Mouse (Mus musculus): ENCODE results near the gene Irf4. TPM values are rescaled to one million over a fixed set of nuclear protein-coding genes. Genes with fewer than 3 reads are reported as not detected.

Irf4 gene
- total RNA-seq, 4 experiments from 2014 or later: 0.21 to 0.46 (median 0.34) TPM

DNA sequence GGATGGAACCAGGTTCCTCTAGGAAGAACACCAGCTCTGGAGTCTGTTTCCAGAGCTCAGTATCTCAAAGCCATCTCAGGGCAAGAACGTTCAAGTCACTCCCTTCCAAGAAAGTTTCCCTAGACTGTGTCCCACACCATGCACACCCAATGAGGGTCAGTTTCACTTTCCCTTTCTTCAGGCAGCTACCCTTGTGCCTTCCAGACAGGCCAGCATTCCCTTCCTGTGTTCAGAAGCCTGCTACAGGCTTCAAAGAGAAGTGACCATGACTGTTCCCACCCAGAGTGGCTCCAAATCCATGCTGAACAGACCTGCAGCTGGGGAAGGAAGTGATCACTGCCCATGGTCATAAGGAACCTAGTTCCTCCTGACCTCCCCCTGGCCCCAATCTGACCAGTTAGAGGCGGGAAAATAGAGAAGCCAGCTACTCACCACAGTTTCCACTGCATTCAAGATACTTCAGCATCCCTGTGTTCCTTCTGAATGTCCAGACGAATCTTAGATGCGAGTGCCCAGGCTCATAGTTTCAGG is 10.7 kb upstream of the Irf4 start:
- DNase-seq (ENCODE audit: low spot score in 2 of 2): no peak

DNA sequence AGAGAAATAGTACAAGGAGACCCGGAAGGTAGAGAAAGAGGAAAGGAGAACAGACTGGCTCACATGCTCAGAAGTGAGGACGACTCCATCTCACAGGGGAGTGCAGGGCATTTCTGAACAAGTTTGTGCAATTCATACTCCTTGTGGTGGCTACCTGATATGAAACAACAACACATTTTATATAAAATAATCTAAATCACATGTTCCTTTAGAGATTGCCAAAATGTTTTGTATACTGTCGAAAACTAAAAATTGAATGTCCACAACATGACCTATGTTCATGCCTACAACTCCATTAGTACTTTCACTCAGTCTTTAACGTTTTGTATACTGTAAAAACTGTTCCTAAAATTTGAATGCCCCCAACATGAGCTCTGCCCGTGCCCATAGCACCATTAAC is 7.9 kb upstream of the Irf4 start:
- DNase-seq (ENCODE audit: low spot score in 2 of 2): no peak

DNA sequence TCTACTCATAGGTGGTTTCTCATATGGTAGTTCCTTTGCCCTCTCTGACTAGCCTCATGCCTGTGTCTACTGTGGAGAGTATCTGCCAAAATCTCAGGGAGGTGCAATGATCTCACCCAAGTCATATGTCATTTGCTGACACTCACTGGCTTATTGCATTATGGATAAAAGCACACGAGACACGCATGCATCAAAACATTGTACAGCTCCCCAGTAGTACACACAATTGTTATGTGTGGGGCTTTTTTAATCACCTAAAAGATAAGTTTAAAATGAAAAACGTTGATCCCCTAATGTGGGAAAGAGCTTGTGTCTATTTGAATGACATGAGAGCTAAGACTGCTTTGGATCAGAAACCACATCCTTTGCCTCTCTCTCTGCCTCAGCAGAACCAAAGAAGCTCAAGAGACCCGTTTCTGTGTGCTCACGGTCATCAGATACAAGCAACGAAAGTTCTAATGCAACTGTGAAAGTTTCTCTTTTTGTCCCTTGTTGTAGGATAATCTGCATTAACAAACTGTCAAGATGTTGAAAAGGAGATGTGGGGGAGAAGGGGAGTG is 6.5 kb upstream of the Irf4 start:
- DNase-seq (ENCODE audit: low spot score in 2 of 2): no peak

DNA sequence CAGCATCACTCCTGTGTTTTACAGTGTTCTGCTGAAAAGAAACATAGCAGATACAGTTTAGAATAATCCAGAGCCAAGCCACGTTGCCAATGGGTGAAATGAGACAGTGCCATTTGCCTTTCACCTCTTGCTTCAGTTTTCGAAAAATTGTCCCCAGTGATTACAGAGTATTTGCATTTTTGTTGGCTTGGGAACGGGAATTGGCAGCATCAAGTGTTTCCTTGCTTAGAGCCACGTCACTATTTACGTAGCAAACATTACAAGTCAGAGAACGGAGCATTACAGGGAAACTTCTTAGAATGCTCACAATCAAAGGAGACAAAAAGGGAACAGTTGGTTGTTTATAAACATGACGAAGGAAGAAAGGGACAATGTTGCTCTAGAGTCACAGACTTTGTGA is 3.9 kb upstream of the Irf4 start:
- DNase-seq (ENCODE audit: low spot score in 2 of 2): no peak

DNA sequence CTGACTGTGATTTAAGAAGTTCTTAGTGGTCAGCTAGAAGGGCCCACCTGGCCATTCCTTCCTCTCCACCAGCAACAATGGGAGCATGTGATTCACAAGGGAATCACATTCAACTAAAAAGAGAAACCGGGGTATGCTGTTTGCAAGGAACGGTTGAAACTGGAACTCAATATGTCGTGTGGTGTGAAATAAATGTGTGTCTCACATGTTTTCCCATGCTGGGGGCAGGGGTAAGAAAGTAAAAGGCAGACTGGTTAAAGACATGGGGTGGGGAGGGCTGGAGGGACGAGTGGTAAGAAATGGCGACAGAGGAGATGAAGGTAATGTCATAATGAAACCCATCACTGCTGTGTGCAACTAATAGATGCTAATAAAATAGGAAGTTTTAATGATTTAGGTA is 2.0 kb upstream of the Irf4 start:
- no peak for DNase-seq (ENCODE audit: low spot score in 2 of 2)

DNA sequence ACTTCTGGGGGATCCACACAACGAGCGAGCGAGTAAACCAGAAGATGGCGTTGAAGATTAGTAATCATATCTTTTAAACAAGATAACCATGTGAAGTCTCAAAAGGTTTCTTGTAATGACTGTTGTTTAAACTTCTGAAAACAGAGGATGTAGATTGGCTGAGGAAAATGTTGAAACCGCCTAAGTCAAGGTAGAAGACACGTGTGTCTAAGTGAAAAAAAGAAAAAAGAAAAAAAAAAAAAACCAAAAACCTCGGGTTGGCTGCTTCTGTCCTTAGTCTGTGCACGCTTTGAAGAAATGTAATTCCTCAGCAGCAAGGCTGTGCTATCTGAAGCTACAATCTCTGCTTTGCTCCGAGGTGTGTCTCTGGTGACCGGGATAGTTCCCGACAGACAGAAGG is 1.5 kb upstream of the Irf4 start:
- no peak for DNase-seq (ENCODE audit: low spot score in 2 of 2)

DNA sequence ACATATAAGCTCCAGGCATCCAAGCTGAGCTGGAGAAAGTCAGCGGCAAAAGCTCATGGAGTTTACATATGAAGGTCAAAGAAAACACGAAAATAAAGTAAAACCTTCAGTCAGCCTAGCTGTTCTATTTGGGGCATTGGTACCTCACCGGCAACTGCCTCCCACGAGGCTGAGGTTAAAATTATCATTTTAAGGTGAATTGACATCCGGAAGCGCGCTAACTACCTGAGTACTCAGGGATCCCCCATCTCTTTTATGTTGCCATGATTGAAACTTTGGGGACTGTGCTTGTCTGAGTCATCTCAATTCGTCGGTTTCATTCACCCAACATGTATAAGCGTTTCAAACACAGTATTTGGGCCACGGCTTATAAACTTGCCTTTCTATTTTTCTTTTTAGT is 705 bp upstream of the Irf4 start:
- DNase-seq (ENCODE audit: low spot score in 2 of 2): no peak

DNA sequence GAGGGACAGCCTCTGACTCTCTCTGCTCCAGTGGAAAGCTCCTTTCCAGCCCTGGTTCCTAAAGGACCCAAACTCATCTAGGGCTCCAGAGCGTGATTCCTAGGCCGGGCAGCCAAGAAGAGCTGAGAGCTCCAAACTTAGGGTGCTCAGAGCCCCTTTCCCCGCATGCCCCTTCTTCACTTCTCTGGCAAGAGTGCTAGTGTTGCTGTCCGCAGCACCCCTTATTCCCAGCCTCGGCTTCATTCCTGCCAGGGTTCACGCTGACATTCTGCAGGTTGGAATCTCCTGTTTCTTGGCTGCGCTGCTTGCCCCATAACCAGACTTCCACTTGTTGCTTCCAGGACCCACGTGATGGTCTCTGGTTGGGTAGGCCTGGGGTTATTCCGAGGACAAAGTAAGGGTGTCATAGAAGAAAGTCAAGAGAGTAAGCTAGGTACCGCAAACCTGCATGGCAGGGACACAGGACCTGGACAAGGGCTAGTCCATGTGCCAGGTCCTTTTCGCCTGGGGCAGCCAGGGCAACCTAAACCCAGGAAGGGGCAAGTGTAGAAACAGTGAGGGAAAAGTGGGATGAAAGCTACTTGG is 623 bp downstream of the Irf4 start:
- DNase-seq (ENCODE audit: low spot score in 2 of 2): no peak

DNA sequence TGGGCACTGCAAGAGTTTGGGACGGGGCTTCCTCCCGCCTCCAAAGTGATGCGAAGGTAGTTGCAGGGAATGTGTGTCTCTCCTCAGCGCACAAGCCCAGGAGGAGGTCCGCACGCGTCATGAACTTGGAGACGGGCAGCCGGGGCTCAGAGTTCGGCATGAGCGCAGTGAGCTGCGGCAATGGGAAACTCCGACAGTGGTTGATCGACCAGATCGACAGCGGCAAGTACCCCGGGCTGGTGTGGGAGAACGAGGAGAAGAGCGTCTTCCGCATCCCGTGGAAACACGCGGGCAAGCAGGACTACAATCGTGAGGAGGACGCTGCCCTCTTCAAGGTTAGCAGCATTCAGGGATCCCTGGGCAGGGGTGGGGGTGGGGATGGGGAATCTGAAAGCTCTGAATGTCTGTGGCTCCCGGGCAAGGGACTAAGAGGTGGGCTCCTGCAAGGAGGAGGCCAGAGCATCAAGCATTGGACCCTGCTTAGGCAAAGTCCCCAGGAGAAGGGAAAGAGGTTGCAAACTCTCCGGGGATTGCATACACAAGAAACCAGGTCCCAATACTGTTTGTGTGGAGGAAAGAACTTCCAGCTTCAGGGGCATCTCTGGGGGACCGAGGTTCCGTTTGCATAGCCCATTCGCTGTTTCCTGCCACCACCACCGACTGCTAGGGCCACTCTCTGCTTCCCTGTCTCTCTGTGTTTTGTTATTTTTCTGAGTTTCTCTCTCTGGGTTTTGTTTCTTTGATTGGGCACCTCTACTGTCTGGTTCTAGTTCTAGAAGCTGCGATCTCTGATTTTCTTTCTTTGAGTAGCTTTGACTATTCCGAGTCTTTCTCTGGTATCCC is 1.7 kb downstream of the Irf4 start:
- DNase-seq (ENCODE audit: low spot score in 2 of 2): no peak

DNA sequence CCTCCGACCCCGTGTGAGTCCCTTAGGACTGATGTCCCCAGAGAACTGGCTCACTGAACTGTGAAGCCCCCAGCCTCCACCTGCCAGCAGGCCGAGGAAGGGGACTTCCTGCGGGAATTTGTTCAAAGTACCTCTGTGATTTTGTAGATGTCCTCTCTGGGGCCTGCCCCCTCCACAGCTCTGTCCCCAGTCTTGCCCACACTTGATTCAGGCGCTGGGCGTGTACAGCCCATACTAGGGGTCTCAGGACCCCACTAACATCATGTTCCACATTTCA is 2.2 kb downstream of the Irf4 start:
- no peak for DNase-seq (ENCODE audit: low spot score in 2 of 2)

DNA sequence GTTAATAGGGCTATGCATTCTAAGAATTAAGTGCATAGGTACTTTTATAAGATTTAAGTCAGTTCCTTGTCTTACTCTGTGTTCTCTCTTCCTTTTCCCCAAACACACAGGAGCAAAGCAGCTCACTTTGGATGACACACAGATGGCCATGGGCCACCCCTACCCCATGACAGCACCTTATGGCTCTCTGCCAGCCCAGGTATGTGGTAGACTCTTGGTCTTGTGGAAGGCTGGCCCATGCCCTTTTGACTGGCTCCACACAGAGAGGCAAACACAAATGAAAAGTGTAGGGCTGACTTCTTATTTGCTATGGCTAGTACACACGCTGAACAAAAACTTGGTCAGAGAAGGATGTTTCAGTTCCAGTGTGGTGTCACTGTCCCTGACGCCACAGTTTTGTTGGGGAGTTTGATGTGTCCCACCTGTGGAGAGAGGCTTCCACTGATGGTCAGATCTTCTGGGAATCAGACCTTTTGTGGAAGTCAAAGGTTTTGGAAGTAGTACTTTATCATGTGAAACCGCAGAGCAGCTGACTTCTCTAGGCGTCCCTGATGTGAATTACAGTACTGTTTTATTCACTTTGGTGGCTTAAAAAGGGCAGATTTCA is 3.7 kb downstream of the Irf4 start:
- DNase-seq (ENCODE audit: low spot score in 2 of 2): no peak

DNA sequence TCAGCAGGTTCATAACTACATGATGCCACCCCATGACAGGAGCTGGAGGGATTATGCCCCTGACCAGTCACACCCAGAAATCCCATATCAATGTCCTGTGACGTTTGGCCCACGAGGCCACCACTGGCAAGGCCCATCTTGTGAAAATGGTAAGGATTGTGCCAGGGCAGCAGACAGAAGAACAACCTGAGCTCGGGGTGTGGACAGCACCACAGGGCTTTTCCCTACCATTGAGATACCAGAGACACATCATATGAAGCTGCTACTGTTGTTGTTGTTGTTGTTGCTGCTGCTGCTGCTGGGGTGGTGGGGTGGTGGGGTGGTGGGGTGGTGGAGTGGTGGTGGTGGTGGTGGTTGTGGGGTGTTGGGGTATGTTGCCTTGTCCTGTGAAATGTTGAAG is 4.4 kb downstream of the Irf4 start:
- no peak for DNase-seq (ENCODE audit: low spot score in 2 of 2)

DNA sequence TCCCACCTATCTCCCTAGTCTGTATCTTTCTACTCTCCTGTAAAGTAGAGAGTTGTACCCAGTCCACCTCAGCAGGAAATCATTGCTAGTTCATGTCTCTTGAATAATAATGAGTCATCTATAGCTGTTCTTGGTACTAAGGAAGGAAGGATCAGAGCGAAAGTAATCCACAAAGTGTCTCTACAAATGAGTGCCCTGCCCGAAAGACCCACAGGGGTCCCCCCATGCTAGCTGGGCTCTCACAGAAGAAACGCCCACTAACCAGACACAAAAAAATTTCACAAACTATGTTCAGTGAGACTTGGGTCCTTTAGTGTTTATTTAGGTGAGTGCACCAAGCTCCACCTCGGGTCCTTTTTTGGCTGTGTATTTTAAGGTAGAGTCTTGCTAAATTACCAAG is 5.0 kb downstream of the Irf4 start:
- DNase-seq (ENCODE audit: low spot score in 2 of 2): no peak

DNA sequence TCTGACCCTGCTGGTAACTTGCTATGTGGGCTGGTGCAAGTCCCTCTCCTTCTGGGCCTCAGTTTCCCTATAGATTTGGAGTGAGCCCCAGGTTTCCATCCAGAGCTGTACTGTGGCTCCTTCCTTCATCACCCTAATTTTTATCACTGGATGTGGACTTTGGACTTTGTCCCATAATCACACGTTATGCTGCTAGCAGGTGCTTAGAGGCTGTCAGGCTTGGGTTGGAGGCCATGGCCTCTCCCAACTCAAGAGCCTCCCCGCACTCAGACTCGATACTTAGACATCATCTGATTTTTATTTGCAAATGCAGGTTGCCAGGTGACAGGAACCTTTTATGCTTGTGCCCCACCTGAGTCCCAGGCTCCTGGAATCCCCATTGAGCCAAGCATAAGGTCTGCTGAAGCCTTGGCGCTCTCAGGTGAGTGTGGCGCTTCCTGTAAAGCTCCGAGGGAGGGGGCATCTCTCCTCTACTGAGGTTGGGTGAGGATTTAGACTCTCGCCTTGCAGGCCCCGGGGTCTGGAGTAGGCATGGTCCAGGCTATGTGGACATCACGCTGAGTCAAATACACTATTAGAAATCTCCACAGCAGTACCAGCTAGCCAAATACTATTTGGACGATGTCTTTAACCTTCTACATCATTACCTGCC is 5.9 kb downstream of the Irf4 start:
- DNase-seq (ENCODE audit: low spot score in 2 of 2): no peak

DNA sequence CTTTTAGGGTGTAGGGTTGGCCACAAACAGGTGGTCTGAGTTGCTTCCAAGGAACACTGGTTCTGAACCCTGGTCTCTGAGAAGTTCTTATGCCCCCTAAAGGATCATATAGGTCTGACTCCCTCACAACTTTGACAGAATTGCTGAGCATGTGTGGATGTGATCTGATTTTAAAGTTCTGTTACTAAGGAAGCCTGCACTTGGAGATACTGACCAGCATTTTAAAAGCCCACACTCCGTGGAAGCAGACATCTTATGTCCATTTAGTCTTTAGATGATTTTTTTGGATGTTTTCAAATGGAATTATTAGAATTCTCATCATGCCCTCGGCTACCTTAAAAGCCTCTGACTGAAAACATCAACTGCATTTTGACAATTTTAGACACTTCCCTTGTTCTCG is 6.6 kb downstream of the Irf4 start:
- no peak for DNase-seq (ENCODE audit: low spot score in 2 of 2)

DNA sequence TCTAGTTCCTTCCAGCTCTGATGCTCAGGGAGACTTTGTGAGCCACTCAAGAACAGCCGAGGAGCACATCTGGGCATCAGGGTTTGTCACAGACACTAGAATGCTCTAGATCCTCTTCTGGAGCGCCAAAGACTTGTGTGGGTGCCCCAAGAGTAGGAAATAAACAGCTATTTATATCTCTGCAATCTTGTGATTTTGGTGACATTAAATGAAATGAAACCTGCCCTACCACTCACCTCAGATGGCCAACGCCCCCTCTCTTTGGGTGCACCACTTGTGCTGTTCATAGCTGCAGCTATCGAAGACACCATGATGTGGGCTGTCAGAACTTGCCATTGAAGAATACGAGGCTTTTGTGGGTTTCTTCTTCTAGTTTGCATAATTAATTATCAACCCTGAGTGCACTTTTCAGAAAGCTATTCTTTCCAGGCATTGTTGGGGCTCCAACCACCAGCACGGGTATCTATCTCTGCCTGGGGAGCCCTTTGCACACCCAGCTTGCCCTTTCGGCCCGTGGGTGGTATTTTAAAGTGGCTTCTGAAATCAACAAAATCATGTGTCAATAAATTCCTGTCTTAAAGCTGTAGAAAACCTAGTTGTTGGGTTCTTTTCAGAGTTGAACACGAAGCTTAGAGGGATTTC is 7.1 kb downstream of the Irf4 start:
- no peak for DNase-seq (ENCODE audit: low spot score in 2 of 2)

DNA sequence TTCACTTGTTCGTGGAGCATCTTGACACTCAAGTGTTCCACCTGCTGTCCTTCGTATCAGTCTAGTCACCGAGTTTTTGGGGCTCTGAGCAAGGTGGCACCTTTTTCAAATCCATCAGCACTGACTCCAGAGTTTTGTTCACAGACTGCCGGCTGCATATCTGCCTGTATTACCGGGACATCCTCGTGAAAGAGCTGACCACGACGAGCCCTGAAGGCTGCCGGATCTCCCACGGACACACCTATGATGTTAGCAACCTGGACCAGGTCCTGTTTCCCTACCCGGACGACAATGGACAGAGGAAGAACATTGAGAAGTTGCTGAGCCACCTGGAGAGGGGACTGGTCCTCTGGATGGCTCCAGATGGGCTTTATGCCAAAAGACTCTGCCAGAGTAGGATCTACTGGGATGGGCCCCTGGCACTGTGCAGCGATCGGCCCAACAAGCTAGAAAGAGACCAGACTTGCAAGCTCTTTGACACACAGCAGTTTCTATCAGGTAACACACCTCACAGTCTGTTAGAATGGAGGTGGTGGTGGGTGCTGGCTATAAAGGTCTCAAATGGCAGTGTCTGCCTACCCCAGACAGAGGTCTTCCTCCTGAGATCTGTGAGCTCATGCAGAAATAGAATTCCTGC is 8.4 kb downstream of the Irf4 start:
- no peak for DNase-seq (ENCODE audit: low spot score in 2 of 2)

DNA sequence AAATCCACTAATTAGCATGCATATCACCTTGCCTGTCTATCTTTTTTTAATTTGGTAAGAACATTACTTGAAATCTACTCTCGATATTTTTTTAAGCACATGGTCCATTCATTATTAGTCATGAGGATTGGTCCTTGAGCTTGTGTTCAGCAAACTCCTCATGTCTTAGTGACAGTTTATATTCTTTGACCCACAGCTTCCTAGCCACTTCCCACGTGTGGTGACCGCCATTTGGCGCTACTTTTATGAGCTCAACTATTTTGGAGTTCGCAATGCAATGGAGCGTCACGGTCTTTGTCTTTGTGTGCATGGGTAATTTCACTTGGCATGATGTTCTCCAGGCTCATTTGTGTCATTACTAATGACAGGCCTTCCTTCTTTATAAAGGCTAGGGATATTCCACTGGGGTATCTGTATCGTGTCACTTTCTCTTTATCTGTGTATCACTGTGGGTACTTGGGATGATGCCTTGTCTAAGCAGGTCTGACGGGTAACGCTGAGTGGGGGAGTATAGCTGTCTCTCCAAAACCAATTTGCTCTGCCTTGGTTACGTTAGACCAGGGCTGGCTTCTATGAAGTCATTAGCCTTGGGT is 9.9 kb downstream of the Irf4 start:
- no peak for DNase-seq (ENCODE audit: low spot score in 2 of 2)

DNA sequence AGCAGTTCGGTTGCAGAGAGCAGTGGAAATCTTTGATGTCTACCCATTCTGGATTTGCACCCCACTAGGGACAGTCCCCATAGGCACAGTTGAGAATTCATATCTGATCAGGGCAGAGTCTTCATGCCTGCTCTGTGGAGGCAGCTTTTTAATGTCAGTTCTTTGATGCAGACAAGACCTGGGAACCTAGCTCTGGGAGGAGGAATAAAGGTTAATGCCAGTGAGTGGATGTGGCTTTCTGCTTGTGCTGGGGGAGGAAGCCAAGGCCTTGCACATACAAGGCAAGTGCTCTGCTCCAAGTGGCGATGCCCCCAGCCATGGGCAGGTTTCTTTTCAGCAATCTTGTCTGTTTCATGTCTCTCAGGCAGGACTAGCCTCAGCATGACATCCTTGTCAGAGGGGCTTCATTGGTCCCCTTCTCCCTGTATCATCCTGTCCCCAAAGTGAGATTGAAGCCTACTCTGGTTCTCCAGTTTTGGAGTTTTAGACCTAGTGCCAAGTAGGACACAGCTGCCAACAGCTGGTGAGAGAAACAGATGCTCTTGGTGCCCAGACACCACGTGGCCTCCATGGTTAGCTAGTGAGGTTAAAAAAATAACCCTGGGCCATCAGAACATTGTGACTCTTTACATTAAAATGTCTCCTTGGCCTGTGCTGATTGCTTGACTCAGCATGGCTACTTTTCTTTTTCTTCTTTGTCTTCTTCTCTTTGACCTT is 11.5 kb downstream of the Irf4 start:
- no peak for DNase-seq (ENCODE audit: low spot score in 2 of 2)

DNA sequence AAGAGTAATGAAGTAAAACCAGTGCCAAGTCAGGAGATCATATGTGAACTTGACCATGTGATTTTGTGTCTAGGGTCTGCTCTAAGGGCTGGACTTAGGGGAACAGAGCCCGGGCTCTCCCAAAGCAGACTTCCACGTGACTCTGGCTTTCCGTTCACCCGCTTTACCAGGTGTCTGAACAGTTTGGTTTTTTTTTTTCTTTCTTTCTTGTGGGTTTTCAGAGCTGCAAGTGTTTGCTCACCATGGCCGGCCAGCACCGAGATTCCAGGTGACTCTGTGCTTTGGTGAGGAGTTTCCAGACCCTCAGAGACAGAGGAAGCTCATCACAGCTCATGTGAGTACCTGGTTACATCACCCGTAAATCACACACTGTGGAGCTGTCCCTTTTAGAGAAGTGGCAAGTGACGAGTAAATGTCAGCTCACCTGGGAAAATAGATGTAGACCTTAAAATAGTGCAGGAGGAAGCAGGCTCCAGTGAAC is 12.2 kb downstream of the Irf4 start:
- no peak for DNase-seq (ENCODE audit: low spot score in 2 of 2)
